Mouse (Mus musculus) gastrocnemius, adult 18-20 months (tissue): ENCODE data around the gene Chn1. TPM values are rescaled to one million over a fixed set of nuclear protein-coding genes. Genes with fewer than 3 reads are reported as not detected.
"Not testable (repeated sequence)": the region's sequence is repeated elsewhere in the genome, so short reads cannot be mapped to it uniquely, and the experiment has no call there.

ENCODE experiments used
- DNase-seq: peaks from one replicate; pipeline ENCODE4 v3.0.0; 2021; ENCODE audit warnings: low spot score
- long read RNA-seq, 2 experiments: library from polyadenylated mRNA; stranded (forward); transcript quantifications; one replicate each; pipeline ENCODE4 v2.0.0; 2021
- total RNA-seq, 2 experiments: library from RNA; stranded (reverse); gene quantifications; 2 replicates each; pipeline ENCODE4 v1.2.3; 2021

Chn1 gene
- total RNA-seq: 1 to 10 TPM; 3.0 to 3.5 TPM
- long read RNA-seq, experiment 1, full-length matches to known transcripts: 1 of 4 reads
- long read RNA-seq, experiment 1, partial matches to known transcripts: 0 of 4 reads
- long read RNA-seq, experiment 1, other reads (novel, unspliced or antisense): 3 of 4 reads
- long read RNA-seq, experiment 2, full-length matches to known transcripts: 1 of 3 reads
- long read RNA-seq, experiment 2, partial matches to known transcripts: 0 of 3 reads
- long read RNA-seq, experiment 2, other reads (novel, unspliced or antisense): 2 of 3 reads

DNA sequence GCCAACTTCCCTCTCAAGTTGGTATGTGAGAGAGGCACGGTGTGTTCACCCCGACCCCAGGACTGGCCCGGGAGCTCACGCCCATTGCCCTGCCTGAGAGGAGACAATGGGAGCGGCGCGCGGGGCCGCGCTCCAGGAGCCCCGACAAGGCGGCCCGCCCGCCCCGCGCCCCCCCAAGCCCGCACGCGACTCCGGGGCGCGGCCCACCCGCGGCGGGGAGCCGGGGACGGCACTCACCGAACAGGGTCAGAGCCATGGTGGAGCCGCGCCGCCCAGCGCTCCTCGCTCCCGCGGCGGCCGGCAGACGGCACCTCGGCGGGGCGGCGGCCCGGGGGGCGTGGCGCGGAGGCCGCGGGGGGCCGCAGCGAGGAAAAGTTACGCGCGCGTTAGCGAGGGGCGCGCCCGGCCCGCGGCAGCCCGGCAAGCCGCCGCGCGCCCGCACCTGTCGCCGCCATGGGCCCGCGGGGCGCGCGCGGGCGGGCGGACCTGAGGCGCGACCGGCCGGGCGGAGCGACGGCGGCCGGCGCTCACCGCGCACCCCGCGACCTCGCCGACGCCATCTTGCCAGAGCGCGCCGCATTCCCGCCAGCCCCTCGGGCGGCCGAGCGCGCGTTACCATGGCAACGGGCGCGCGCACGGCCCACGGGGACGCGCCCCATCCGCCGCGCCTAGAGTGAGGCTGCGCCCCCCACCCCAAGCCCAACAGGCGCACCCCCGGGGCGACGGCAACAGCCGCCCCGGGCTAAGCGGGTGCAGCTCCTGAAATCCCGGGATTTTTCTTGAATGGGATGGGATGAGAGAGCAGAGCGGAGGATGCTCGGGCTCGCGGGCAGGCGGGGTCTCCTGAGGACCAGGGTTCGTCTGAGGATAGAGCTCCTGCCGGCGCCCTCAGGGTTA lies at the start of gene Chn1:
TSS of gene Chn1 (minus strand) at position 561 of the 897 bp plus-strand sequence.
- DNase-seq: no peak

DNA sequence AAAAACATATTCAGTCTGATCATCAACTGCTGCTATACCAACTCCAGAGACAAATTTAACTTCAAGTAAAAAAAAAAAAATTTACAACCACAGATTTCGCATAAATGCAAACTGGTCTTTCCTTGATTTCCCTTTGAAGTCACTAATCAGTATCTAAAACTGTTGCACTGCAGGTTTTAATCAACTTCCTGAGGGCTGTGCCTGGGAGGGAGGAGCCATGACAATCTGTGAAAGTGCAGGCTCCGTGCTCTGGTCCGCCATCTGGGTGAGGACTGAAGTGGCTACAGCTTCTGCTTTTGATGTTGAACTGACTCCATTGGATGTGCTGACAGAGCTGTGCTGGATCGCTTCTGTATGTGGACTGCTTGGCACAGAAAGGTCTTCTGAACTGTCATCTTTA lies 43.6 kb upstream of the Chn1 start:
- no peak for DNase-seq

DNA sequence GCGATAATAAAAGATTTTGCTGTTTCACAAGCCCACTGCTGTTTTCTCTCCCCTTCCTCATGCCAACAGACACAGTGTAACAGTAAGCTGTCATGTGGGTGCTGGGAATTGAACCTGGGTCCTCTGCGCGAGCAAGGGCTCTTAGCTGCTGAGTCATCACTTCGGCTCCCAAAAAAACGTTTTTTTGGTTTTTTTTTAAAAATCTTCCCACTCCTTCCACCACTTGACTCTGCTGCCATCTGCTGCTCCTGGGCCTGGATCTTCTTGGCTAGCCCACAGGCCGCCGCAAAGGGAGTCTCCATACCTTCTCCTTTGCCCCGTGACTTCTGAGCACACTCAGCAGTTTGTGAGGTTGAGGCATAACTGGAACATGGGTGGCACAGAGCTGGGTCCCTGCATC lies 32.5 kb upstream of the Chn1 start:
- no peak for DNase-seq

DNA sequence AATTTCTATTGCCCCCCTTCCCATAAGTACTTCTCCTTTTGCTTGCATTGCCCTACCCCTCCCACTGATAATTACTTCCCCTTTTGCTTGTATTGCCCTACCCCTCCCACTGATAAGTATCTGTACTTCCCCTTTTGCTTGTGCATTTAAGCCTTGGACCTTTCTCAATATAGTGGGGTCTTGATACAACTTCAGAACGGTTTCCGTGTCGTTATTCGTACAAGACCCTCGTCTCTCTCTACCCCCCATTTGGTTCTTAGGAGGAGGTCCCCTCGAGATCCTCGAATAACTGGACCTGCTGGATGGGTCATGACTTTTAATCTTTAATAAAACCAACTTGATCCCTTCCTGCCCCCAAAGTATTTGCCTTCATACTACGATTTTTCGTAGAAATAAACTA lies 25.0 kb upstream of the Chn1 start:
- not testable (repeated sequence) for DNase-seq

DNA sequence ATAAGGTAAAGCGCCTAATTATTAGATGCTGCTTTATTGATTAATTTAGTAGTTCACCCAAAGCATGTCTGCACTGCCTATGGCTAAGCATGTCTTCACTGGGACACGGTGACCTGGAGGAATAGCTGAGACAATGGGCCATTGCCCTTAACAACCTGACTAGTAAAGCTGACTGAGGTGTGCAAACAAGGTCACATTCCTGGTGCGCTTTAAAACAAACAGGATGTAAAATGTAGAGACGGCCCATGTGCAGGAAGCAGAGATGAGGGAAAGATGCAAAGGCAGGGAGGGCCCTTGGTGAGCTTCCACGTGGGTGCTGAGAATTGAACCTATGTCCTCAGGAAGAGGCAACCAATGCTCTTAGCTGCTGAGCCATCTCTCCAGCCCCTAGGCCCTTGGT lies 23.6 kb upstream of the Chn1 start:
- DNase-seq: no peak

DNA sequence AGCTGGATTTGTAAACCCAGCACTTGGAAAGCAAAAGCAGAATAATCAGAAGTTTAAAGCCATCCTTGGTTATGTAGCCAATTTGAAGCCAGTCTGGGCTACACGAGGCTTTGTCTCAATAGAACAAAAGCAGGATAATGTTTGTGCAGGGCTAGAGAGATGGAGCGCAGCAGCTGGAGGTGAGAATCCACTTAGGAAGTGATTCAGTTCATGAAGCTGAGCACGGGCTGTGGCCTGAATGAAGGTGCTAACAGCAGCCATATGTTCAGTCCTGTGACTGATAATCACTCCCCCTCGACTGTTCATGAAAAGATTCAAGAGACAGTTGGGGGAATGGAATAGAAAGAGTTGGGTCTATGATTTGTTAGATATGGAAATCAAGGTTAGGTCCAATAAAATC lies 23.0 kb upstream of the Chn1 start:
- no peak for DNase-seq

DNA sequence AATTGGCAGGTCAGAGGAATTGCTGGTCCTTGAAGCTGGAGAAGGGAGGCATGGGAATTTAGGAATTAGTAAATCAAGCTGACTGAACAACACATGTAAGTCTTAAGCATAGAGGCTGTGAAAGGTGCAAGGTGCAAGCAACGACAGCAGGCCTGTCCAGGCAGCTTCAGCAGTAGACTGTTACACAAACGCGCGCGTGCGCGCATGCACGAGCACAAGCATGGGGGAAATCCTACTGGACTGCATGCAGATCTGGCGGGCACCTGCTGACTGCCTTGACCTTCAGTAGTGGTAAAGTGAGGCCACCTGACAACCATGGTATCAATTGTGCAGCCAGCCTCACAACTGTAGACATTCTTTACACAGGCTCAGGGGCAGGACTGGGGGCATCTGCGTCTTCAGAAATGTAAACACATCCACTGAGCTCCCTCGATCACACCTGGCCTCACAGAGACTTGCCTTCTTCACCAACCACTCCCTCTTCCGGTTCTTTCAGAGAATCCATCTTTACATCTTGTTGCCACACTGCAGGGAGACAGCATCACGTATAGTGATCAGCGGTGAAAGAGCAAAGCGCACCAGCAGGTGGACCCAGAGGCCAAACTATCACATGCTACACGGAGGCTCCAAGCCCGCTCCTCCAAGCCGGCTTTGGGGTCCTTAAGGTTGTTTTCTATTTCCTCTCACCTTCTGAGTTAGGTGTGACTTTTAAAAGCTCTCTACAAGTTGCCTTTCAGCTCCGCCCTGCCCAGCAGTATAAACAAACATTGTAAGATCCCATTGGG lies 16.9 kb upstream of the Chn1 start:
- no peak for DNase-seq

DNA sequence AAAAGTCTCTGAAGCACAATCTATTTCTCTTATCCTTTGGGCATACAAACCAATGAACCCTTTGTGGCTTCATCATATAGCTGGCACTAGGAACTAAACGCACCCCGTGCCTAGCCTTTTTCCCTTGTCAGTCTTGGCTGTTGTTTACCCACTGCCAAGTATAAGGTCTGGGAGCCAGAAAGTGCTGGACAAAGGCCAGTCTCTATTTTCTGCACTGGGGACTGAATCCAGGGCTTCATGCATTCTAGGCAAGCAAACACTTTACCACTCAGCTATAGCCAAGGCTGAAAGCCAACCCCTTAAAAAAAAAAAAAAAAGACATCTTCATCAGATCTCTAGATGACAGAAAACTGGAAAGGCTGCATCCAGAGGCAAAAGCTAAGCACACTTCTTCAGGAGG lies 15.2 kb upstream of the Chn1 start:
- peak; percentile 6 for DNase-seq

DNA sequence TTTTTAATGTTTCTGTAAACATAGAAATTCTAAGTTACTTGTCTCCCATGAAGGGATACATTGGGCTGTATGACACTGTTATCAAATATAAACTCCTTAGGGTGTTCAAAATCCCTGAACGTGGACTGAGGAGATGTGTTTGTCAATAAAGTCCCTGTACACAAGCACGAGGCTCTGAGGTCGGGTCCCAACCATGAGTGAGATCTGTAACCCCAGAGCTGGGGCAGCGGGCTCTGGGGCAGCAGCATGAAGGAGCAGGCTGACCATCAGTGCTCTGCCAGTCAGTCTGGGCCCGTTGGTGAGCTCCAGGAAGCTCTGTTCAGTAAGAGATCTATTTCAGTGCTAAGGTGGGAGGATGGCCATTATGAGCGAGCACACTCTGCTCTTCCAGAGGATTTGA lies 13.2 kb upstream of the Chn1 start:
- no peak for DNase-seq

DNA sequence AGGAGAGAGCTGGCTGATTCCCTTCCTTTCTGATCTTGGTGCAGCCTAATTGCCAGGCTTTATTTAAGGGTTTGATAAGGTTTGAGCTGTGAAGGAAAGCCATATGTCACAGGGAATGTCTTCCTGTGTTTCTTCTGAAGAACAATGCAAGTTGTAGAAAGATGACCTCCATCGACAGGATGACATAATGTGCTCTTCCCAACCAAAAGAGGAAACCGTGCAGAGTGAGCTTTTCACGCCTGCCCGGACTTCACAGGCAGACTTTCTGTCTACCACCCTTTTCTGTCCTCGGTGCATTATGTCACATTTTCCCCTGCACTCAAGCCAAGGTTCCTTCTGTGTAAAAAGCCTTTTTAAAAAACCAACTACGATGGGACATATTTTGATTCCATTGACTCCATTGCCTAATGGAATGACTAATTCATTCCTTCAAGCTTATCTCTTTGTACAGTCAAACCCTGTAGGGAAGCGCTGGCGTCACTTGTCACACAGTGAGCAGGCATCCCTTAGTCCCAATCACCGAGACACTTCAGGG lies 7.3 kb upstream of the Chn1 start:
- no peak for DNase-seq

DNA sequence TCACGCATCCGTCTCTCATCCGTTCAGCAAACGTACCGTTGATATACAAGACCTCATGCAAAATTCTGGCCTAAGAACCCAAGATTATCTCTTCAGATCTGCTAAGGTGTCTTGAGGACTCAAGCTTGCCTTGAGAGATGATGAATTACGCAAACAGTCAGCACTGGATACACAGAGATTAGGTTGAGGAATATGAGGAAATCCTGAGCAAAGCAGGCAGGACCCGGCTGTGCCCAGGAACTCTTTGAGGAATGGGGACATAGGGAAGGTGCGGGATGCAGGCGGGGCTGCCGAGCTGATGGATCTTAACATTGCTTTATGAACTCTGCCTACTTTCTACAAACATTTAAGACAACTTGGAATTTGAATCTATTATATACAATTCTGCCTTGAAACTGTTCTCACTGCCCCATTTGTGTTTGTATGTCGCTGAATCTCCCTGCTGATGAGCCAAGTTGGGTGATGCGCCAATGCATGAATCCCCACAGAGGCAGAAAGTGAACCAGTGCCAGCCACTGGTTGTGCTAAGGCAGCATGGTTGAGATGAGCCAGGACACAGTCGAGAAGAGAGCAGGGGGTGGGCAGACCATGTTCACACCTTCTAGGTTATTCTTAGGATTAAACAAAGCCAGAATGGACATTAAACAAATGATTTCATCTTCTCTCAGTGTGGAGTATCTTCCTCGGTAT lies 5.3 kb upstream of the Chn1 start:
- DNase-seq: no peak

DNA sequence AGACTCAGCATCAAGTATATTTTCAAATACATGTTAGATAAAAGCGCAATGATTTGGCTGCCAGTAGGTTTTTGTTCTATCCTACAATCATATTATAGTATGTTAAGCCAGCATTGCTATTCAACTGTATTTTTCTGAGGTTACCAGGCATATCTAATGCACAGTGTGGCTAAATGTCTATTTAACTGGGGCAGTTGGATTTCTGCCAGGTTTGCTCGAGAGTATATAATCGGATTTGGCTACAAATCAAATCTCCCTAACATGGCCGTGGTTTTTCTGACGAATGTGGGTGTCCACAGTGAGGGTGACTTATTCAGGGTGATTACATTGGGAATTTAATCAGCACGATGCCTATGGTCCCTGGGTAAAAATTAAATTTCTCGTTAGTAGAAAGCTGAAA lies 4.7 kb upstream of the Chn1 start:
- no peak for DNase-seq

DNA sequence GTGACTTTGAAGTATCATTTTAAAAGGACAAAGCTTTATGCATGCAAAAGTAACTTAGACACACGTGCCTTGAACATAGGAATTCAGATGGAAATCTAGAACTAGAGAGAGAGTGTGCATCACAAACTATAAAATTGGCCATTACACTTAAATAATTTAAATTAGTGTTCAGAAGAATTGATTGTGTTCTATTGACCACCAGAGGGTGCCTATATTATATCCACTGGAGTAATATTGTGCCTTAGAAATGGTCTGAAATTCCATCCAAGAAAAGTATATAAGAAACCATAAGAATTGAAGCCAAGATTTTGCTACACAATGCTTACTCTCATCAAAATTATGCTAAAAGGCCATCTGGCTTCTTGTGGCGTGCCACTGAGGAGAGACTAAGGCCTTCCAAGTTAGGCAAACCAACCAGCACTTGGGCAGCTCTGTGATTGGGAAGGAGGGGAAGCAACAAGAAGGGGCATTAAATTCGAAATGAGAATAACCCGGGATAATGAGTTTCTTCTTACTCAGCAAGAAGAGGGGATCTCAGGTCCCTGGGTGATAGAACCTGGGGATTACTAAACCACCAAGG lies 4.0 kb upstream of the Chn1 start:
- DNase-seq: no peak

DNA sequence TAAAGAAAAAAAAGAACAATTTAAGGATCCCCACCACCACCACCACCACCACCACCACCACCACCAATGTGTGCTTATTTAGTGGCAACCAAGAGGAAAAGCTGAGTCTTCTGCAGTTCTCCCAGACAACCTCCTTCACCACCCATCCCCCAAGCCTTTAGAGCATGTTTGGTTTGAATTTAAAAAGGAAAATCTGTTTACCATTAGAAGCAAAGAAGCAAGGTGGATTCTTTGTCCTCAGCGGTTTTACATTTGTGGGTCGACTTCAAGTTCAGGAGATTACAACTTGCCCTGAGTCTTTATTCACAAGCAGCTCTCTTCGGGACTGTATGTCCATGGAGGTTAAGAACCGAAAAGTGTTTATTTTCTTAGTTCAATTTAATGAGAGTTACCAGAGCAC lies 1.8 kb upstream of the Chn1 start:
- DNase-seq: no peak

DNA sequence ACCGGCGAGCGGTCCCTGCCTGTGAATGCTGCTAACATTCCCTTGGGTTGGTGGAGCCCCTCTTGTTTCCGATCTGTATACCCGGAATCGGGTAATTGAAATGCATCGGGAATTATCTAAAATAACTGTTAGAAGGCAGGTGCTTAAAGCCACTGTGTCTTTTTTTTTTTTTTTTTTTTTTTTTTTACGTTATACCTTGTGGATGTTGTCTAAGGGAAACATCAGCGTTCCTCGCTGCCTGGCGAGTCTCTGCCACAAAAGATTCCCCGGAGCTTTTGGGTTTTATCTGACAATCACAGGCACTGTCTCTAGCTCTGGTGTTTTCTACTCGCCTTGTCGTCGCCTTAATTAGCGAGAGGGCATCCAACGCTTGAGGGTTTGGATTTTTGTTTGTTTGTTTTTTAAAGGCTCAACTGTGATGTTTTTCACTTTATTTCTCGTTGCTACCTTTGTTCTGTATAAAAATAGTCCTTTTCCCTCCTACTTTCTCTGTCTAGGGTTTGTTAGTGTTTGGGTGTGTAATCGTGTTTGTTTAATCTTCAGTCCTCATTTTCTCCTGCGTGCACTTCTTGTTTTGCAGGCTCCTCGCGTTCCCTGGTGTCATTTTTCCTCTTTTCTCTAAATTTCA lies 651 bp upstream of the Chn1 start:
- no peak for DNase-seq

DNA sequence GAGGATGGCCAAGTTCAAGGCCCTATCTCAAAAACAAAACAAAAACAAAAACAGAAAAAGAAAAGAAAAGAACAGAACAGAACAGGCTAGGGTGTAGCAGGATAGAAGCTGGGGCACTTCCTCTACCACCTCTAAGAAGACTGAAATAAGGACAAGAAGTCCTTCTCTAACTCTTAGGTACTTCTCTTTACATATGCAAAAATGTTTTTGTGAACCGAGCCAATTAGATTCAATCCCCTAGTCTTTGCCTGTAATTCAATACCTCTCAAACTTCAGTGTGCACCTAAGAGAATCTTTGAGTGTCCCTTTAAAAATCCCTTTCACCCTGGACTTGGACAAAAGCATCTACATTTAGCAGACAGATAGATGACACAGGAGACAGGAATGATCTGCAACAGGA lies 2.2 kb downstream of the Chn1 start:
- DNase-seq: no peak

DNA sequence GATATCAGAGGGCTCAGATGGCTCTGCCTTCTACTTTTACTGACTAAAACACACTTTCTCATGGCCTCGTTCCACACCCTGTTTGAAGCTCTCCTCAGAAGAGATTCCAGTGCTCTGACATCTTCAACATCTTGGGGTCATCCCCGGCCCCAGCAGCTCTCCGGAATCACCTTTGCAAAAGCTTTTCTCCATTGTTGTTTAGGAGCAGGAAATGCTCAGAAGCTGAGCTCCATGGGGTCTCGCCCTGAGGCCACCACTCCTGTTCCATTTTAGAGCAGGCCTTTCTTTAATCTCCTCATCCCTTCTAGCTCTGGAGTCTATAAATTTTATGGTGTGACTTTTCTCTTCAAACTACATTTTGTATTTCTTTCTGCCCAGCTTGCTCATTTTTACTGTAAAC lies 6.5 kb downstream of the Chn1 start:
- no peak for DNase-seq

DNA sequence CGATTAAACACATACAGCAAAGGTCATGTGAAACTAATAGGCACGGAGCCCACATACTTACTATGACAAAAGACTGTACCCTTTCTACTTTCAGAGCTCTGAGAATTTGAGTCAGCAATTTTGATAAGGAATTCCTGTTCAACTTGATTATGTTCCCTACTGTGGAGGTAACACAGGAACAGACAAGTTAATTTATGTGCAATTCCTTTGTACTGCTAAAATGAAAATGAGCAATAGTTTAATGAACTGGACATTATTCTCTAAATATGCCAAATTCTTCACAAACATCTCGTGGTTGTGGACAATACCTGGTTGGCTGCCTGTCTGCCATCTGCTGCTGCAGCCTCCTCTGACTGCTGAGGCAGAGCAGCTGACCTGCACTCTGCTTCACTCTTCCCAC lies 11.6 kb downstream of the Chn1 start:
- no peak for DNase-seq

DNA sequence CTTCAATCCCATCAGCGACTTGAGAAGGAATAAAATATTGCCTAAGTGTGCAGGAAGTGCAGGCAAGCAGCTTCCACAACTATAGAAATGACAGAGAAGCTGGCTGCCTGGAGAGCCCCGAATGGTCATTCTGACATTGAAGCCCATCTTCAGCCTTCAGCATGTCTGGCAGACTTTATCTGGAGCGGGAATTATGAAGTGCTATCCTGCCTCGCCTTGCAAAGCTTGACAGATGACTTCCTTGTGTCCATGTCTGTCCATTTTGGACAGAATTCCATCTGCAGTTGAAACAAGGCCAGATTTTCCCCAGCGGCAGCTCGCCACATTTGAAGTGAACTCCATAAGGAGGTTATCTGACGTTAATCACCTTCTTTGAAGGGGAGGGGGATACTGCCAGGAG lies 15.2 kb downstream of the Chn1 start:
- DNase-seq: no peak

DNA sequence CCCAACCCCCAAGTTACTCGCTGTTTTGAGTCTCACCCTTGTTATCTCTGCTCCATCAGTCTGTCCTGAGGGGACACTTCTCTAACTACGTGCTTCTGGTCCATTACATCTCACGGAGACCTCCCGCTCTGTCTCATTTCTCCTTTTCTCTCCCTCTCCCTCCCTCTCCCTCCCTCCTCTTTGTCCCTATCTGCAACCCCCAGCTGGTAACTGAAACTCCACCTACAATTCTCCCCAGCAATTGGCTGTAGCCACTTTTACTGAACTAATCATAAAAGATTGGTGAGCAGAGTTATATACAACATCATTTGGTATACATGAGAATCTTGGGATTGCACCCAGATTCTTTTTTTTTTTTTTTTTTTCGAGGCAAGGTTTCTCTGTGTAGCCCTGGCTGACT lies 16.1 kb downstream of the Chn1 start:
- no peak for DNase-seq

DNA sequence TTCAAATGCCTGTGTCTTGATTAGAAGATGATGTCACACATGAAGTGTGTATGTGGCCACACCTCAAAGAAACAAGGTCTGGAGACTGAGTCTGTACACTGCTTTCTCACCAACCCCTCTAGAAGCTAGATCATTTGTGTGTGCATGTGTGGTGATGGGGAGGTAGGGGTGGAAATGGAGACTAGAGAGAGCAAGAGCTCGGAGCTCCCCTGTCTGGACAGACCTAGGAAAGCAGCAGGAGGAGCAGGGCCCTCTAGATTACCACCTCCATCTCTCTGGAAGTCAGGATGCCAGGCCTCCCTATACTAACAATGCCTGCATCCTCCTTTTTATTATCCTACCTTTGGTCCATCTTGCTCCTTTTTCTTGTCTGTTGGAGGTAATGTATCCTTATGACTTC lies 27.8 kb downstream of the Chn1 start:
- DNase-seq: no peak
